Mouse (Mus musculus) T-helper 1 cell (primary cell): ENCODE data around the gene Atpaf1.

Experiments
- in situ Hi-C: fragments of 300-600 bp; cut with MboI, MseI; formaldehyde crosslinking; loops from one replicate; pipeline ENCODE4 v1.15.1; 2025; ENCODE audit warnings: high pct_unique_total_duplicates

The Atpaf1 gene

DNA sequence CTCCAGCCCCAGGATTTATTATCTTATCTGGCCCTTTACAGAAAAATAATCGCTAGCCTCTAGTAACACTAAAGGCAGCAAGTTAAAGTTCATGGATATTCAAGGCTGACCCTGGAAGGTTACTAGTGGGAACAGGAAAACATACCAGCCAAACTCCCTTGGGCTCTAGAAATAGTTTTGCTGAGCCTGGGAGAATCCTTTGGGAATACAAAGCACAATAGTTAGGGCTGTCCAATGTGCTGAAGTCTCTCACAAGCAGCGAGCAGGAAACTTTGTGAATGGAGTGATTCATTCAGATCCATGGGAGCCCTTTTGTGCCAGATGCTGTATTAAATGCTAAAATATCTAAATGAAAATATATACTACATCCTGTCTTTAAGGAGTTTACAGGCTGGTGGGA lies 62.0 kb downstream of the Atpaf1 start:
- in situ Hi-C loops: loop anchor here (25.0 kb wide), 1 partner anchor 1291 kb away; the partner anchor contains the start of genes Btbd19, Plk3 and Tctex1d4

DNA sequence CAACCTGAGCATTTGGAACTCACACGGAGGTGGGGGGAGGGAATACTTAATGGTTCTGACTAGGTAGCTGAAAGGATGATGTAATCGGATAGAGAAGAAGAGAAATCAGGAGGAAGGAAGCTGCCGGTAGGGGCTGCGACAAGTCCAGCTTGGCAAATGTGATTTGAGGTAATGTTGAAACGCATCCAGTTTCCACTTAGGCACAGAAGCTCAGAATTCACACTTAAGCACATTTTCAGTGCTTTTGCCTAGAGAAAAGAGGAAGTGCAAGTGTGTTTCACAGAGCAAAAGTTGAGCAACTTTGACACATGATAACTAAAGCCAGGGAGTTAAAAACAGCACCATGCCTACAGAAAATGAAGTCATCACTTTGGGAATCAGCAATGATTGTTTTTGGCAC lies 62.8 kb downstream of the Atpaf1 start:
- in situ Hi-C loops: loop anchor here (25.0 kb wide), 1 partner anchor 1290 kb away; the partner anchor contains the start of genes Btbd19, Plk3 and Tctex1d4

DNA sequence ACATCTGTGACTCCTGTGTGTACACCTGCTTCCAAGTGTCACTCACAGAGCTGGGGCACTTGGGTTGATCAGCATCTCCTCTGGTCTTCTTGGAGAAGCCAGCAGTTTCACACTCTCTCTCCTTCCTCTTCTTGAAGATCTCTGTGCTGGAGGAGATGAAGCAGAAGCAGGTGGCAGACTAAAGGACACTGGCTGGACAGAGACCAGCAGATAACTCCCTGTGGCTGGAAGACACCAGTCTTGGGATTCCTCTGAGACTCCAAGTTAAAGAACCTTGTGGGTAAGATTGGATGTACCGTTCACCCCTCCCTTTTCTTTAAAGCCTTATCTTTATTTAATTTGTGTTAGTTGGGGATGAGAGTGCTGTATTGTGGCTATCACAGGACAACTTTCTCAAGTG lies 63.5 kb downstream of the Atpaf1 start:
- in situ Hi-C loops: loop anchor here (25.0 kb wide), 1 partner anchor 1289 kb away; the partner anchor contains the start of genes Btbd19, Plk3 and Tctex1d4

DNA sequence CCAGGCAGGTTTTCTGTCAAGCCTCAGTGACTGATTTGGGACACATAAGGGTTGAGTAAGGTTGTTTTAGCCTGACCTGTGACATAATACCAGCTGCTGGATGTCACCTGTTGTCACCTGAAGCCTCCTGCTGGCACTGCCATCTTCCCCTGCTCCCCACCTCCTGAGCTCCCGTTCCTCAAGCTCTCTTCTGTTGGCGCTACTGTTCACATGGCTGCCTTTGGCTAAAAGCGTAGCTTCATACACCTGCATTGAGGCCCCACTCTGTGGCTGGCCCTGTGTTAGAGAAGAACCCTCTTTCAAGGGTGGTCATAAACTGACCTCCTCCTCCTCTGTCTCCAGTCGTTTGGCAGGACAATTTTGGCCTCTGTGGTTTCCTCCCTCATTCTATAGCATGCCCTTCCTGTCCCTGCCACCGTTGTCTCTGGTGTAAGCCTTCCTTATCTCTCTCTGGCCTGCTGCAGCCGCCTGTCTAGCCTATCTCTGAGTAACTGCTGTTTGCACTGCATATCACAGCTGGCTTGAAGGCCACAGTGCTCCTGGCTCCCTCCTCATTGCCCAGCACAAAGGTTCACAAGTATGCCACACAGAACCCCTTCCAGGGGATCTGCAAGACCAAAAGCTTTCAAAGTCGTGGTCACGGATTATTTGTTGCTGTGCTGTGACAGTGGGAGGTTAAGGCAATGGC lies 64.5 kb downstream of the Atpaf1 start:
- in situ Hi-C loops: loop anchor here (25.0 kb wide), 1 partner anchor 1288 kb away; the partner anchor contains the start of genes Btbd19, Plk3 and Tctex1d4

DNA sequence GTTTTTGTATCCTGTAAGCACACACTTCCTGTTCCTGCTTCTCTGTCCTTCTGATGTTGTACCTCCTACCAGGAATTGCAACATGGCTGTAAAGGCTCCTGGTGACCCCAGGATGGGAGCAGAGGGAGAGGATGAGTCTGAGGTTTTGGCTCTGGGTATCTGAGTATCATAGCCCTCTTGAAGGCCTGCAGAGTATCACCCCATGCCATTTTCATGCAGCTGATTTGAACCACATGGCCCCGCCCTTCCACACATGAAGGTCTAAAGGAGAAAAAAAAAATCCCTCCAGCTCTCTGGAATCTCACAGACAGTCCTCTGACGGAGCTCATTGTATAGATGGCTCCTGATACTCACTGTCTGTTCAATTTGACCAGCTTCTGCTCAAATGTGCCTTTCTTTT lies 65.5 kb downstream of the Atpaf1 start:
- in situ Hi-C loops: no loop called here

DNA sequence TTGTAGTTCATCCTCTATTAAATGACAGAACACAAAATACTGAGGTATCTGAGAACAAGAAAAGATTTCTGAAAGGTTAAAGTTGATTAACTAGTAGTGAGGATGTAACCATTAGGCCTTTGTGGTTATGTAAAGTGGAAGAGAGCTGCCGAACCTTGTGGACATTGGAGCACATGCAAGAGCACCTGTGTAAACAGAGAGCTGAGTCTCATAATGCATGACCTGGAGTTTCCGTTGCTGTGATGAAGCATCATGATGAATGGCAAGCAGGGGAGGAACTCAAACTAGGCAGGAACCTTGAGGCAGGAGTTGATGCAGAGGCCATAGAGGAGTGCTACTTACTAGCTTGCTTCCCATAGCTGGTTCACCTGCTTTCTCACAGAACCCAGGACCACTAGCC lies 66.0 kb downstream of the Atpaf1 start:
- in situ Hi-C loops: no loop called here

DNA sequence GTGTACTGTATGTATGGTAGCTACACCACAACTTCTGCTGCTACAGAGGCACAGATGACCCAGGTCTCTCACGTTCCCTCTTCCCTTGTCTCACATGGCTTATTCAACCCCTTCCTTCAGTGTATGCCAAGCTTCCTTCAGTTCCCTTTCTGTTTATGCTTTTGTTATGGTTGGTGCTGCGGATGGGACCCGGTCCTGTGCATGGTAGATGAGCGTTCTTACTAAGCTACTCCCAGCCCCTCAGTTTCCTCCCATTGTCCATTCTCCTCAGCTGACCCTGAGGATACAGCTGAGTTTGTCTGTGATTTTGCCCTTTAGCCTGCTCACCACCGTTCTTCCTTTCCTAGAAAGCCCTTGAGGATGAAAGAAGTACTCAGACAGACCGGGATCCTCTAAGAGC lies 67.0 kb downstream of the Atpaf1 start:
- in situ Hi-C loops: no loop called here

DNA sequence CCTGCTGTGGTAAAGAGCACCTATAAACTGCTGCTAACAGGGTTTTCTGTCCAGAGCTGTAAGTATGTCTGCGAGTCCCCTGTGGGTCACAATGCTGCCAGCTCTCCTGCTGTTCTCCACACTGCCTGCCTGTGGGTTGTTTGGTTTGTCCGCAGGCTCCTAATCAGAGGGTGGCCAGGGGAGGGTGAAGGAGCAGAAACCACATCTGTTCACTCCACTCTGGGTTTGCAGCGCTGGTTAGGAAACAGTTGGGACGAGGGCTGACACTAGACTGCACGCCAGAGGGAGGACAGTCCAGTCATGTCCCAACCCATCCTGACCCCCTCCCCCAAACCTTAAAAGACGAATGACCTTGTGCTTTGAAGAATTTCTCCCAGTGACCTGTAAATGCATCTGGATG lies 70.5 kb downstream of the Atpaf1 start:
- in situ Hi-C loops: no loop called here

DNA sequence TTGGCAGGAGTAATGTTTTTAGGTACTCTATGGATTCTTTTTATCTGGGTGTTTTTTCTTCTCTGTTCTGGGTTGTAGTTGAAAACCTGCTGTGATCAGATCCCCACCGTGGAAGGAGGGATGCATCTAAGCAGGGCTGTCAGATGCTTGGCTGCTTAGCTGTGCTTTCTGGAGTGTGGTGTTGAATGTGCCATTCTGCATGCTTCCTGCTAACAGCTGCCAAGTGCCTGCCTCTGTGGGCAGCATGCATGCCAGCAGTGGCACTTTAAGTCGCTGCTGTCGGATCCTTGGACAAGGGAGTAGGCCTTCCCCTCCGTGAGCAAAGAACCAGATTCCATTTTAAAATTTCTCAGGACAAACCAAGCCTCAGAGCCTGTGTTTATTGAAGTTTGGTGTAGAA lies 71.0 kb downstream of the Atpaf1 start:
- in situ Hi-C loops: no loop called here

DNA sequence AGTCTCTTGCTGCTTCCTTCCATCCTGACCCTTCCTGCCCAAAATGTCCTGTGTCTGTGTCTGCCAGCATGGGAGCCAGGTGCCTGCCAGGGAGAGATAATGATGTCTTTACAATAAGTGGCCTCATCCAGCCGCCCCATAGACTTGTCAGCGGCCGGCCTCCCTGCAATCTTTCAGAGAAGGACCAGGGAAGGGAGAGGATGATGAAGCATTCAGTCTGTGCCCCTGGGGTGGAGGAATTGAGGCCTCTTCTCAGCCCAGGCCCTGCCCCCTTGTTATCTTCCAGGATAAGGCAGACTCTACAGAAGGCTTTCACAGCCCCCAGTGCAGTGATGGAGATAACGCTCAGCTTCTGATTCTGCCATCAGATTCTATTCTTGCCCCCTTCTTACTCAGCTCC lies 71.7 kb downstream of the Atpaf1 start:
- in situ Hi-C loops: no loop called here

DNA sequence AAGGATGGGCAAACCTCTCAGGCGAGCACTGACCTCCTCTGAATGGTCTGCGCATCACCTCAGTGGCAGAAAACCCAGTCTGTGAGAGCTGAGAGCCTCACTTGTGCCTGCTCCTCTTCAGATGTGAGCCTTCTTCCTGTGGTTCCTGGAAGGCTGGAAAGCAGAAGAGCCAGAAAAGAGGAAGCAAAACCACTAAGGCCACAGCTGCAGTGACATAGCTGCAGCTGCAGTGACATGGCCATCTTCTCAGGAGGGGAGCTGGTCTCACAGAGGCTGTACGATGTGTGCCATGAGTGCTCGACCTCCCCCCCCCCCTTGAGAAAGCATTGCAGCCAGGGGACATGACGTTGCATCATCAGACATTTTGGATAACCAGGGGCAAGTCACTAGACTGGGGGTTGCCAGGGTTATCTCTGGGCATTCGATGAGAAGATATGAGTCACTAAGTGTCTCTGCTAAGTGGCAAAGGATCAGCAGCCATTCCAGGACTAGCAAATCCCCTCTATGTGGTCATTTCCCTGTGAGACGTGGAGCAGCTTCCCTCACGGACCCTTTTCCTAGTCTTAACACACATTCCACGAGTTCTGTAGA lies 72.8 kb downstream of the Atpaf1 start:
- in situ Hi-C loops: no loop called here

DNA sequence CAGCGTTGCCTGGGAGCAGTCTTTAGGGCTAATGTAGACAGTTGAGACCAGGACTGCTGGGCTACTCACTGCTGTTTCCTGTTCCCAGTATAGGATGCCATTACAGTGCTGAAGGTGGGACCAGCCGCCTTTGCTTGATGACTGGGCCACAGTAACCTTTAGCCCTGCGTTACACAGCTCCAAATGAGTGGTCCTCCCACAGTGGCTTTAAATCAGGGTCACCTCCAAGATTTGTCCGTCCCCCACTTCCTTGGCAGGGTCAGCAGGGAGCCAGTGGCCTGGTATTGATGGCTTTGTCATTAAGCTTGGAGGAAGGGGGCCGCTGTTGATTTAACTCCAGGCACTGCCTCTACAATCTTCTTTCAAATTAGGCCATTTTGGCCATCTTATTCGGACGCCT lies 78.7 kb downstream of the Atpaf1 start:
- in situ Hi-C loops: no loop called here

DNA sequence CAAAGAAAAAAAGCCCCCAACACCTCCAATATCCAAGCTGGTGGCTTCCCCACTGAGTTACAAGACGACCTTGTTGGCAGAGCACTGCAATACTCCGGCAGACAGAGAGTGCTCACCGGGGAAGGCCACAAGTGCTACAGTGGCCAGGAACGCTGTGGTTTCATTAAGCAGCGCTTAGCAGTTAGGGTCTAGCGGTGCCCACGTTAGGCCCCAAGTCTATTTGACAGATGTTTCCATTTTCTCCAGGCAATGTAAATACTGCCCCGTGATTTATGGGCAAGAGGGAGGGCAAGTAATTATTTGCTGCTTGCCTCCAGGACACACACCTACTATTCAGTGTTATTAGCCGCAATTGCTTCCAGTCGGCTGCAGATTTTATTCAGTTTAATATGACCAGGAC lies 79.3 kb downstream of the Atpaf1 start:
- in situ Hi-C loops: no loop called here
